Mouse (Mus musculus) neural tube, embryonic 11.5 days (tissue): Measurements from ENCODE around the gene Nup37. TPM values are rescaled to one million over a fixed set of nuclear protein-coding genes. Genes with fewer than 3 reads are reported as not detected.

Experiments
- ATAC-seq: fragments of 200-750 bp; cut with Nextera tagmentation; 2 replicates; pipeline ENCODE4 v1.8.0; 2017; ENCODE audit warnings: moderate number of reproducible peaks, mild to moderate bottlenecking, moderate TSS enrichment, moderate library complexity; ENCODE audit not compliant: insufficient read depth, low FRiP score, low TSS enrichment
- DNase-seq: peaks from one replicate; pipeline ENCODE4 v3.0.0-alpha.2; 2015; ENCODE audit warnings: low spot score
- H3K27ac ChIP-seq: fragments of 300-500 bp; sonication (generic); 2 replicates; pipeline ENCODE4 v1.5.1; 2014; ENCODE audit warnings: low read depth, mild to moderate bottlenecking, low read length
- H3K27me3 ChIP-seq: fragments of 300-500 bp; sonication (generic); 2 replicates; pipeline ENCODE4 v1.6.1; 2014; ENCODE audit warnings: mild to moderate bottlenecking, low read length, mixed read lengths; ENCODE audit not compliant: control insufficient read depth, insufficient read depth
- H3K36me3 ChIP-seq: fragments of 300-500 bp; sonication (generic); 2 replicates; pipeline ENCODE4 v1.6.1; 2014; ENCODE audit warnings: mild to moderate bottlenecking, low read length, moderate library complexity, mixed read lengths; ENCODE audit not compliant: control insufficient read depth, insufficient read depth
- H3K4me1 ChIP-seq: fragments of 300-500 bp; sonication (generic); 2 replicates; pipeline ENCODE4 v1.6.1; 2014; ENCODE audit warnings: low read length, mixed read lengths; ENCODE audit not compliant: control insufficient read depth, insufficient read depth
- H3K4me2 ChIP-seq: fragments of 300-500 bp; sonication (generic); 2 replicates; pipeline ENCODE4 v1.6.1; 2014; ENCODE audit warnings: low read depth, mild to moderate bottlenecking, moderate library complexity
- H3K4me3 ChIP-seq: fragments of 300-500 bp; sonication (generic); 2 replicates; pipeline ENCODE4 v1.5.1; 2014; ENCODE audit warnings: low read depth, low read length
- H3K9ac ChIP-seq: fragments of 300-500 bp; sonication (generic); 2 replicates; pipeline ENCODE4 v1.6.1; 2014; ENCODE audit warnings: mild to moderate bottlenecking, low read length
- H3K9me3 ChIP-seq: fragments of 300-500 bp; sonication (generic); 2 replicates; pipeline ENCODE4 v1.6.1; 2016; ENCODE audit warnings: low read length; ENCODE audit not compliant: control insufficient read depth
- WGBS: fragments of 180-500 bp; shearing (Covaris S2); extraction: QIAGEN DNeasy Blood & Tissue Kit; methylation state at CpG from one replicate; pipeline ENCODE4 v1.1.7; 2014; 5-methylcytosine and 5-hydroxymethylcytosine counted together
- polyA plus RNA-seq: library from polyadenylated mRNA; unstranded; fragments of >200 nt; fragmentation: Nextera tagmentation; extraction: Ambion mirVana; gene quantifications from 2 replicates; pipeline ENCODE4 v1.2.1, GENCODE M21; 2014

The Nup37 gene
- polyA plus RNA-seq, 1 experiment from 2014 or later = 85.2 TPM

DNA sequence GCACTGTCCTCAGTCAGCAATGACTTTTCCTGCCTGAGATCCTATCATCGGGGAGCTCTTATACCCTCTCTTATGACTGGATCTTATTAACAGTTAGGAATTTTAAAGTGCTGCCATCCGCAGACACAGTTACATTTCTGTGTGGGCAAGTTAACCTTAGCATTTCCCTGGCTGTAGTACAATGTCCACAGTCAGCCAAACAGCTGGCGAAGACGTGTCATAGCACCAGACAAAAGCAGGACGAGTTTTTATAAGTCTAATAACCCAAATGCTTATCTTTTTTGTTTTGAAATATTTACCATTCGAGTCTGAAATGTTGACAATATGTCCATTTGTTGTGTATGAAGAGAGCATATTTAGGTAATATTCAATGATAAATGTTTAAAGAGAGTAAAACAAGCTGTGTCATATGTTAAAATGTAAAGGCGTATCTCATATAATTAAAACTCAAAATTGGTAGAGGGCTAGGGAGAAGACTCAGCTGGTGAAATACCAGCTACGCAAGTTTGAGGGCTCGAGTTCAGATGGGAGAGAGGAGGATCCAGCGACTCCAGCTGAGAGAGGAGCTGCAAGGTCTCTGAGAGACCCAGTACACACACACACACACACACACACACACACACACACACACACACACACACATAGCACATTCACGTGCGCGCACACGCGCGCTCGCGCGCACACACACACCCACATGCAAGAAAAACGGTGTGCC is 68.2 kb downstream of the Nup37 start:
- H3K4me3 ChIP-seq = no peak overlapping the region
- H3K9ac ChIP-seq = no peak overlapping the region
- no peaks in the 10 kb centered on the region for H3K36me3 ChIP-seq
- no peaks in the 10 kb centered on the region for H3K27me3 ChIP-seq
- ATAC-seq = no peak
- no peaks in the 10 kb centered on the region for H3K4me1 ChIP-seq
- WGBS = 94% methylated on average over 19 of the region's 20 CpGs
- H3K27ac ChIP-seq = no peak overlapping the region
- DNase-seq = no peak
- no peaks in the 10 kb centered on the region for H3K9me3 ChIP-seq
- H3K4me2 ChIP-seq = no peak overlapping the region

DNA sequence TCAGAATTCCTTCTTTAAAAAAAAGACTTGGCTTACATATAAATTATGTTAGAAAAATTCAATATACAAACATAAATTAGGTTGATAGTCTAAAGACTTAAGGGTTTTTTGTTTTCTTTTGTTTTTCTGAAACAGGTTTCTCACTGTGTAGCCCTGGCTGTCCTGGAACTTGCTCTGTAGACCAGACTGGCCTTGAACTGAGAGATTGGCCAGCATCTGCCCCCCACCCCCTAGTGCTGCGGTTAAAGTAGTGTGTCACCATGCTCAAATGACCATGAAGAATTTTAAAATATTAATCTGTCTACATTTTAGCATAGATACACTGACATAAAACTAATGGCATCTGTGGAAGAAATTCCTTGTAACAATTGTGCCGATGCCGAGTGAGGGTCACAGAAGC is 71.4 kb downstream of the Nup37 start:
- Histone ChIP-seq H3K4me3 (no peak overlapping the region), H3K9ac (no peak overlapping the region), H3K27ac (no peak overlapping the region), H3K4me1 (no peaks in the 10 kb centered on the region), H3K36me3 (no peaks in the 10 kb centered on the region), H3K9me3 (no peaks in the 10 kb centered on the region), H3K27me3 (no peaks in the 10 kb centered on the region), H3K4me2 (no peak overlapping the region)
- ATAC-seq (no peak), DNase-seq (no peak)
- 95% methylated on average over 3 of the region's 3 CpGs for WGBS

DNA sequence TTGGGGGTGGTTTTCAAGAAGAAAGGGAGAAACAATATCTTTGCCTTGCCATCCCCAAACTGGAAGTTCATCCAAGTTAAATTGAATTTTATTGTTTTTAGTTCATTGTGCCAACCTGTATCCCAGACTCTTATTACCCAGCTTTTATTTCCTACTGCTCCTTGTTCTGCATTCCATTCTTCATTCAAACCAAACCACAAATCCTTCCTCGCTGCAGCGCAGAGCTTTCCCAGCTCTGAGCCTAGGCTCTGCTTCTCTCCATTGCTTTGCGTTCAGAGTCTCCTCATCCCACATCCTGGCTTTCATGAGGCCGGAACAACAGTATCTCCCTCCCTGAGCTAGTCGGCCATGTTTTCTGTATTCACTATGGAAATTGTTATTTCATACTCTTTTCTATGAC is 74.9 kb downstream of the Nup37 start:
- H3K9me3 ChIP-seq = no peaks in the 10 kb centered on the region
- H3K27ac ChIP-seq = no peak overlapping the region
- H3K4me2 ChIP-seq = no peak overlapping the region
- 85% methylated on average over 5 of the region's 5 CpGs for WGBS
- ATAC-seq = no peak
- no peaks in the 10 kb centered on the region for H3K4me1 ChIP-seq
- H3K27me3 ChIP-seq = no peaks in the 10 kb centered on the region
- H3K9ac ChIP-seq = no peak overlapping the region
- DNase-seq = no peak
- H3K4me3 ChIP-seq = no peak overlapping the region
- no peaks in the 10 kb centered on the region for H3K36me3 ChIP-seq

DNA sequence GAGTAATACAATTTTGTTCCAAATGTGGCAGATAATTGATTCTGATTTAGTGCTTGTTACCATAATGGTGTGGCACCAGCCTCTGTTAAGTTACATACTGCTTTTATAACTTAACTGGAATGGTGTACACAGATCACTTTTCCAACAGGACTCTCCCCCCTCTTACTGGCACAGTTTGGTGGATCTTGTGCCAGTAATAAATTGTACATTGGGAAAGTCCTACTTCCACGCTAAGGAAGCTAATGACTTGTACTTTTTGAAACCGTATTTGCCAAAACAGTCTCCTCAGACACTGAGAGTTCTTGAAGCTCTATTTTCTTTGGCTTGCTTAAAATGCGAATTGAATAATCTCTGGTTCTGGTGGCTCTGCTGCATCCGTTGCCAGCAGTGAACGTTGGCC is 78.6 kb downstream of the Nup37 start:
- no peaks in the 10 kb centered on the region for H3K36me3 ChIP-seq
- H3K27ac ChIP-seq = no peak overlapping the region
- no peaks in the 10 kb centered on the region for H3K4me1 ChIP-seq
- H3K27me3 ChIP-seq = no peaks in the 10 kb centered on the region
- ATAC-seq (no peak), DNase-seq (no peak)
- H3K9ac ChIP-seq = no peak overlapping the region
- no peaks in the 10 kb centered on the region for H3K9me3 ChIP-seq
- no peak overlapping the region for H3K4me3 ChIP-seq
- no peak overlapping the region for H3K4me2 ChIP-seq
- 93% methylated on average over 5 of the region's 5 CpGs for WGBS

DNA sequence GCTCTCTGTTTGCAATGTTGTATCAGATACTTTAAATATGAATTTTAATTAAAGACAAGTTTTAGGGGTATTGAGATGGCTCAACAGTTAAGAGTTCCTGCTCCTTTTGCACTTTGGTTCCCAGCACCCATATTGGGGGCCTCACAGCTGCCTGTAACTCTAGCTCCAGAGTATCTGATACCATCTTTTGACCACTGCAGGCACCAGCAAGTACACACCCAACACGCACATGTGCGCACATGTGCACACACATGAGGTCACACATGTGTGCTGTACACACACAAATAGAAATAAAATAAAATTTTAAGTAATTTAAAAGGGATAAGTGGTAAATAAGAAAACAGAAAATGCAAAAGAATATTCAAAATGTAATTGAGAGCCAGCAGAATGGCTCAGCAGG is 81.2 kb downstream of the Nup37 start:
- 98% methylated on average over 2 of the region's 2 CpGs for whole genome bisulfite sequencing
- no peaks in the 10 kb centered on the region for H3K36me3 ChIP-seq
- H3K27me3 ChIP-seq = no peaks in the 10 kb centered on the region
- no peaks in the 10 kb centered on the region for H3K9me3 ChIP-seq
- no peak overlapping the region for H3K4me3 ChIP-seq
- no peaks in the 10 kb centered on the region for H3K4me1 ChIP-seq
- no peak for ATAC-seq
- no peak overlapping the region for H3K9ac ChIP-seq
- no peak for DNase-seq
- H3K4me2 ChIP-seq = no peak overlapping the region
- no peak overlapping the region for H3K27ac ChIP-seq

Other genes with a start within 250 kb of the Nup37 start
- gene Pmch, start 55.9 kb upstream of the Nup37 start, polyA plus RNA-seq = 0.52 and 0.96 TPM in 2 replicates
- gene Parpbp, start 51 bp upstream of the Nup37 start, polyA plus RNA-seq = 12.6 and 14.3 TPM in 2 replicates
- 39.2 and 40.7 TPM in 2 replicates for gene Washc3, start 54.1 kb downstream of the Nup37 start, polyA plus RNA-seq
- gene Dram1, start 232.1 kb downstream of the Nup37 start, polyA plus RNA-seq = 0.24 and 0.76 TPM in 2 replicates
- 7.7 and 8.1 TPM in 2 replicates for gene Gnptab, start 232.1 kb downstream of the Nup37 start, polyA plus RNA-seq